Mouse (Mus musculus): Measurements from ENCODE around the gene Treml4. TPM values are rescaled to one million over a fixed set of nuclear protein-coding genes. Genes with fewer than 3 reads are reported as not detected.
A peak's percentile ranks its signal among the peaks of the same experiment; 100 is the strongest.

Treml4 gene
- polyA plus RNA-seq, 1 experiment from 2014 or later = 1.5 TPM

DNA sequence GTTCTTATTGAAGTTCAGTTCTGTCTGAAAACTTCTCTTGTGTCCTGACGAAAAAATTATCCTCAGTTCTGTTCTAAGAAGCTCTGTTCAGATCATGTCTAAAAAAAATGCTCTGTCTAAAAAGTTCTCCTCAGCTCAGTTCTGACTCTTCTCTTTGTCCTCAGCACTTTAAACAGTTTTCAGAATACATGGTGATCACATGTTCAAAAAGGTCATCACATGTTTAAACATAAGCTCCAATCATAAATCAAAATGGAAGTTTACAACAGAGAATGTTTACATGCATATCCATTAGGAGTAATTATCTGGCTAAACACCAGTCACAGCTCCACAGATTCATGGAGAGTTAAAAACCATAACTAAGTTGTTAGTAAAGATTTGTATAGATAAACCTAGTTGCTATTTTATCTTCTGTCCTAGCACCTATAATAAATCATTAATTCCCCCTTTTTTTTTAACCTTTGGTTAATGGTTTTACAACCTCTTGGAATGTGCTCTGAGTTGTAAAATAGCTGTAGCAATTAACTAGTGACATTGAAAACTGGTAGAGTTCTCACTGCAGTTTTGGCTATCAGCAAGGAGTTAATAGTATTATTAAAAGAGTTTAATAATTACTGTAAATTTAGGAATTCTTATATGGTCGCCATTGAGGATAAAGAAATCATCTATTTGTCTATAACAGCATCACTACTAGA, 2.7 kb downstream of the Treml4 start:
- peaks cover 10% of the 10 kb centered on the region for H3K4me1 ChIP-seq (replicated peaks; ENCODE audit: control insufficient read depth, insufficient read depth, low read length)
- peak overlapping the region; percentile 79 for H3K27ac ChIP-seq (ENCODE audit: low read depth)
- no peaks in the 10 kb centered on the region for H3K27me3 ChIP-seq (replicated peaks; ENCODE audit: control insufficient read depth, insufficient read depth, low read length)
- 0 out of 2 replicates have a peak overlapping the region, but pooled peaks have one; percentile 27 for H3K4me2 ChIP-seq (ENCODE audit: low read length)
- H3K9me3 ChIP-seq (ENCODE audit: control insufficient read depth, low read length) = no peaks in the 10 kb centered on the region
- WGBS = 6% methylated on average over 2 of the region's 2 CpGs
- H3K4me3 ChIP-seq (ENCODE audit: low read depth, low read length) = no peak overlapping the region
- ATAC-seq (replicated peaks; ENCODE audit: low FRiP score, low TSS enrichment, low read depth) (peak; percentile 55; the same call in 1 of the 2 replicates), DNase-seq (ENCODE audit: low spot score) (no peak)
- no peaks in the 10 kb centered on the region for H3K36me3 ChIP-seq (ENCODE audit: control insufficient read depth, insufficient read depth, low read length)
- no peak overlapping the region for H3K9ac ChIP-seq (ENCODE audit: low read length)

DNA sequence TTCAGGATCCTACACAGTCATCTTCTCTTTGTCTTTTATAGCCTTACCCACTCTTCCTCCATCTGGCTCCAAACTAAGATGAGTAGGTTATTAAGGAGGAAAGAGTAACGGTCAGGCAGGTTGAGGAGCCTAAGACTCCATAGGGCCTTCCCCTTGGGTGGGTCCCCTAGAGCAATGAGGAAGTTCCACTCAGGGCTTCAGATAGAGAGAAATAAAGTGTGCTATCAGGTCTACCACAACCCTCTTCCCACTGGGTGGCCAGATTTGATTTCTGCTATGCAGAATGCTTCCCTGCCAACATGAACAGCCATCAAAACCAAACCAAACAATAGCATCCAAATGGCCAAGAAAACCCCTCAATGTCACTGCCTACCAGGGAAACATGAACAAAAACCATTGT, 3.5 kb downstream of the Treml4 start:
- H3K27me3 ChIP-seq (replicated peaks; ENCODE audit: control insufficient read depth, insufficient read depth, low read length) = no peaks in the 10 kb centered on the region
- H3K9ac ChIP-seq (ENCODE audit: low read length) = no peak overlapping the region
- ATAC-seq (replicated peaks; ENCODE audit: low FRiP score, low TSS enrichment, low read depth) = no peak
- DNase-seq (ENCODE audit: low spot score) = no peak
- H3K36me3 ChIP-seq (ENCODE audit: control insufficient read depth, insufficient read depth, low read length) = no peaks in the 10 kb centered on the region
- no peak overlapping the region for H3K4me2 ChIP-seq (ENCODE audit: low read length)
- H3K4me3 ChIP-seq (ENCODE audit: low read depth, low read length) = no peak overlapping the region
- peaks cover 10% of the 10 kb centered on the region for H3K4me1 ChIP-seq (replicated peaks; ENCODE audit: control insufficient read depth, insufficient read depth, low read length)
- no peaks in the 10 kb centered on the region for H3K9me3 ChIP-seq (ENCODE audit: control insufficient read depth, low read length)
- no peak overlapping the region for H3K27ac ChIP-seq (ENCODE audit: low read depth)
- WGBS = 65% methylated on average over 1 of the region's 1 CpGs

DNA sequence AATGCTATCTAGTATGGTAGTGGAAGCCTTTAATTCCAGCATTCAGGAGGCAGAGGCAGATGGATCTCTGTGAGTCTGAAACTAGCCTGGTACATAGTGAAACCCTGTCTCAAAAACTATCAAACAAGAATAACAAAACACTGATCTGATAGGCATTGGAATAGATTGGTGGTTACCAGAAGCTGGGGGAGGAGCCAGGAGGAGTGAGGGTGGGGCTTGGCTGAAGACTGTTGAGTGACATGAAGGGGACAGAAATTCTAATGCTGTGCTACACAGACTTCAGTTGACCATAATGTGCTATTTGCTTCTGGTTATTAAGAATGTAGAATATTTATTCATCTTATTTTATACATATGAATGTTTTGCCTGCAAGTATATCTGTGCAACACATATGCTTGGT, 4.2 kb downstream of the Treml4 start:
- Histone ChIP-seq H3K9ac (ENCODE audit: low read length) (no peak overlapping the region), H3K4me2 (ENCODE audit: low read length) (no peak overlapping the region), H3K4me3 (ENCODE audit: low read depth, low read length) (no peak overlapping the region), H3K27ac (ENCODE audit: low read depth) (no peak overlapping the region), H3K4me1 (replicated peaks; ENCODE audit: control insufficient read depth, insufficient read depth, low read length) (peaks cover 10% of the 10 kb centered on the region), H3K27me3 (replicated peaks; ENCODE audit: control insufficient read depth, insufficient read depth, low read length) (no peaks in the 10 kb centered on the region), H3K36me3 (ENCODE audit: control insufficient read depth, insufficient read depth, low read length) (no peaks in the 10 kb centered on the region), H3K9me3 (ENCODE audit: control insufficient read depth, low read length) (no peaks in the 10 kb centered on the region)
- ATAC-seq (replicated peaks; ENCODE audit: low FRiP score, low TSS enrichment, low read depth) (no peak), DNase-seq (ENCODE audit: low spot score) (no peak)

DNA sequence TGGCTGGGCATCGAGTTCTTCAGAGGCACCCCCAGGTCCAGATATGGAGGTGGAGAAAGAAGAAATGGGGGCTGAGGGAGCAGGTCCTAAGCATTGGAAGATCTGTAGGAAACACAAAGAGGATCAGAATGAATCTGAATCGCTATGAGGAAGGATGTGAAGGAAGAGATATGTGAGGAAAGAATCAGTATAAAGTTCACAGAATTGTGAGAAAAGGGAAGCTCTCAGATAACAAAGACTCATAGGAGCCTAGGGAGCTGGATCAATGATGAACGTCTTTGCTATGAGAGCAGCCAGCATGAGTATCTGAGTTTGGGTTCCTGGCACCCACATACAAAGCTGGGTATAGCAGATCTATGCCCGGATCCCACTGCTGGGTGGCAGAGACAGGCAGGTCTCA, 5.7 kb downstream of the Treml4 start:
- H3K36me3 ChIP-seq (ENCODE audit: control insufficient read depth, insufficient read depth, low read length) = no peaks in the 10 kb centered on the region
- H3K9me3 ChIP-seq (ENCODE audit: control insufficient read depth, low read length) = no peaks in the 10 kb centered on the region
- 84% methylated on average over 4 of the region's 4 CpGs for WGBS
- H3K9ac ChIP-seq (ENCODE audit: low read length) = no peak overlapping the region
- H3K4me1 ChIP-seq (replicated peaks; ENCODE audit: control insufficient read depth, insufficient read depth, low read length) = peaks cover 10% of the 10 kb centered on the region
- no peaks in the 10 kb centered on the region for H3K27me3 ChIP-seq (replicated peaks; ENCODE audit: control insufficient read depth, insufficient read depth, low read length)
- no peak overlapping the region for H3K4me2 ChIP-seq (ENCODE audit: low read length)
- ATAC-seq (replicated peaks; ENCODE audit: low FRiP score, low TSS enrichment, low read depth) (no peak), DNase-seq (ENCODE audit: low spot score) (no peak)
- no peak overlapping the region for H3K4me3 ChIP-seq (ENCODE audit: low read depth, low read length)
- no peak overlapping the region for H3K27ac ChIP-seq (ENCODE audit: low read depth)

DNA sequence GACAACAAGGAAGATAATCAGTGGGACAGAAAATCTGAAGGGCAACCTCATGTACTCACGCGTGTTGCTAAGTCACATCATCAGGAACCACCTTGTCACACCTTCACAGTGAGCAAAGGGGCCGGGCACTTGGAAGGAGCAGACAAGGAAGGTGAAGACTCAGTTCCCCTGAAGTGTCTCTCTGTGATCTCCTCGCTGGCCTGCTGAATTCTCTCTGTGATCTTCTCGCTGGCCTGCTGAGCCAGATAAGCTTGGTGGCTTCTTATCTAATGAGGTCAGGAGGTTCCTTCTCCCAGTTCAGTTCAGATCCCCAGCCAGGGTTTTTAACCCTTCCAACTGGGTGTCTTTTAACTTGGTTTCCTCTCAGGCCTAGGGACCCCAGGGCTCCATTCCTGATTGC, 8.1 kb downstream of the Treml4 start:
- H3K4me2 ChIP-seq (ENCODE audit: low read length) = no peak overlapping the region

DNA sequence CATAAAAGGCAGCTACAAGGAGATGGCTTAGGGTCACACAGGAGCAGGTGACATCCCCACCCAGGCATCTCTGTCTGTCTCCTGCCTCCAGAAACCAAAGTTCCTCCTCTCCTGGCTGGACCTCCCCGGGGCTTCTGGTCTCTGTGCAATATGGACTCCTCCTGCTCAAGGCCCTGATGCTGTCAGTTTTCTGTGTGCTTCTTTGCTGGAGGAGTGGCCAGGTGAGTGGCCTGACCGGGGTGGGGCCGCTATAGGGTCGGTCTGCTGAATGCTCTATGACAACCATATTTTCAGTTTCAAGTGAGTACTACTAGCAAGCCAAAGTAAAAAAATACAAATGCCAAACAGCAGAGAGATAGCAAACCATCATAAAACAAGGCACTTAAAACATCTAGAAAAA, 8.5 kb downstream of the Treml4 start:
- DNase-seq (ENCODE audit: low spot score) (no peak), ATAC-seq (replicated peaks; ENCODE audit: low FRiP score, low TSS enrichment, low read depth) (peak; percentile 64; the same call in 1 of the 2 replicates)
- no peak overlapping the region for H3K27ac ChIP-seq (ENCODE audit: low read depth)
- H3K27me3 ChIP-seq (replicated peaks; ENCODE audit: control insufficient read depth, insufficient read depth, low read length) = no peaks in the 10 kb centered on the region
- no peak overlapping the region for H3K4me2 ChIP-seq (ENCODE audit: low read length)
- no peaks in the 10 kb centered on the region for H3K36me3 ChIP-seq (ENCODE audit: control insufficient read depth, insufficient read depth, low read length)
- H3K4me1 ChIP-seq (replicated peaks; ENCODE audit: control insufficient read depth, insufficient read depth, low read length) = no peaks in the 10 kb centered on the region
- H3K9ac ChIP-seq (ENCODE audit: low read length) = no peak overlapping the region
- WGBS = 77% methylated on average over 4 of the region's 4 CpGs
- H3K9me3 ChIP-seq (ENCODE audit: control insufficient read depth, low read length) = no peaks in the 10 kb centered on the region
- no peak overlapping the region for H3K4me3 ChIP-seq (ENCODE audit: low read depth, low read length)

More for the DNA sequence above, 8.1 kb downstream of the Treml4 start:
- Histone ChIP-seq H3K4me3 (ENCODE audit: low read depth, low read length) (no peak overlapping the region), H3K4me1 (replicated peaks; ENCODE audit: control insufficient read depth, insufficient read depth, low read length) (no peaks in the 10 kb centered on the region), H3K9me3 (ENCODE audit: control insufficient read depth, low read length) (no peaks in the 10 kb centered on the region), H3K36me3 (ENCODE audit: control insufficient read depth, insufficient read depth, low read length) (no peaks in the 10 kb centered on the region), H3K27ac (ENCODE audit: low read depth) (no peak overlapping the region), H3K27me3 (replicated peaks; ENCODE audit: control insufficient read depth, insufficient read depth, low read length) (no peaks in the 10 kb centered on the region), H3K9ac (ENCODE audit: low read length) (no peak overlapping the region)
- no peak; the same call in 1 of the 2 replicates for ATAC-seq (replicated peaks; ENCODE audit: low FRiP score, low TSS enrichment, low read depth)
- 58% methylated on average over 5 of the region's 5 CpGs for WGBS
- no peak for DNase-seq (ENCODE audit: low spot score)

DNA sequence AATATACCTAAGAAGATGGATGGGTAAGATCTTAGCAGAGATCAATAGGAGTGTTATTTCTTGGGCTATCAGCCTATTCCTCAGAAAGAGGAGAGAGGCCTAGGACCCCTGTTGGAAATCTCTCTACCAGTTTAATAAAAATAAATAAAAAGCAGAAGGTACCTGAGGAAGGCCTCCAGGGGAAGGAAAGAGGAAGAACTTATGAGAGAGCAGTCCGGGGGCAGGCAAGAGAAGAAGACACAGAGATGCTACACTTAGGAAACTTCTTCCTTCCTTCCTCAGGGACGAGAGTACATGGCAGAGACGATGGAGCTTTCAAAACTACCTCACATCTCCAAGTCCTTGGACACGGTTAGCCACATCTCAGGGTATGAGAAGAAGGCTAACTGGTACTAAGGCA, 10.0 kb downstream of the Treml4 start:
- no peak for ATAC-seq (replicated peaks; ENCODE audit: low FRiP score, low TSS enrichment, low read depth)
- H3K9ac ChIP-seq (ENCODE audit: low read length) = no peak overlapping the region
- H3K36me3 ChIP-seq (ENCODE audit: control insufficient read depth, insufficient read depth, low read length) = no peaks in the 10 kb centered on the region
- no peaks in the 10 kb centered on the region for H3K4me1 ChIP-seq (replicated peaks; ENCODE audit: control insufficient read depth, insufficient read depth, low read length)
- H3K27ac ChIP-seq (ENCODE audit: low read depth) = no peak overlapping the region
- no peak overlapping the region for H3K4me2 ChIP-seq (ENCODE audit: low read length)
- no peak overlapping the region for H3K4me3 ChIP-seq (ENCODE audit: low read depth, low read length)
- H3K9me3 ChIP-seq (ENCODE audit: control insufficient read depth, low read length) = no peaks in the 10 kb centered on the region
- no peak for DNase-seq (ENCODE audit: low spot score)
- H3K27me3 ChIP-seq (replicated peaks; ENCODE audit: control insufficient read depth, insufficient read depth, low read length) = no peaks in the 10 kb centered on the region
- WGBS = 91% methylated on average over 4 of the region's 4 CpGs

DNA sequence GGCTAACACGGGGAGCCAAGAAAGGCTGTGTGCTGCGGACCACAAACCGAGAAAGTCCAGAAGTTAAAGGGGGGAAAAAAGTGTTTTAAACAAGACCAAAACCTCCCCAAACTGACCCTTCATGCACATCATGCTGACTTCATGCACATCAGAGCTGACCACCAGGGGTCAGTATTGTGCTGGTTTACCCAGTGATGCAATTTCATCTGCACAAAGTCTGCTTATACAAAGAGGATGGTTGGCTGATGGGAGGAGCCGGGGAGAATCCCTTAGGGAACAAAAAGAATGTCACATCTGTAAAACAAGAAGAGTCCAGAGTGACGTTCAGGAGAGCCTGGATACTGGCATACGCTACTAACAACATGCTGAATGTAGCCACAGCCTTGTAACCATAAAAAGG, 10.8 kb downstream of the Treml4 start:
- ATAC-seq (replicated peaks; ENCODE audit: low FRiP score, low TSS enrichment, low read depth) (no peak; the same call in 1 of the 2 replicates), DNase-seq (ENCODE audit: low spot score) (peak; percentile 89)
- 39% methylated on average over 6 of the region's 6 CpGs for WGBS
- Histone ChIP-seq H3K27ac (ENCODE audit: low read depth) (no peak overlapping the region), H3K27me3 (replicated peaks; ENCODE audit: control insufficient read depth, insufficient read depth, low read length) (no peaks in the 10 kb centered on the region), H3K4me1 (replicated peaks; ENCODE audit: control insufficient read depth, insufficient read depth, low read length) (no peaks in the 10 kb centered on the region), H3K4me2 (ENCODE audit: low read length) (no peak overlapping the region), H3K9me3 (ENCODE audit: control insufficient read depth, low read length) (no peaks in the 10 kb centered on the region), H3K4me3 (ENCODE audit: low read depth, low read length) (no peak overlapping the region), H3K9ac (ENCODE audit: low read length) (no peak overlapping the region), H3K36me3 (ENCODE audit: control insufficient read depth, insufficient read depth, low read length) (no peaks in the 10 kb centered on the region)

DNA sequence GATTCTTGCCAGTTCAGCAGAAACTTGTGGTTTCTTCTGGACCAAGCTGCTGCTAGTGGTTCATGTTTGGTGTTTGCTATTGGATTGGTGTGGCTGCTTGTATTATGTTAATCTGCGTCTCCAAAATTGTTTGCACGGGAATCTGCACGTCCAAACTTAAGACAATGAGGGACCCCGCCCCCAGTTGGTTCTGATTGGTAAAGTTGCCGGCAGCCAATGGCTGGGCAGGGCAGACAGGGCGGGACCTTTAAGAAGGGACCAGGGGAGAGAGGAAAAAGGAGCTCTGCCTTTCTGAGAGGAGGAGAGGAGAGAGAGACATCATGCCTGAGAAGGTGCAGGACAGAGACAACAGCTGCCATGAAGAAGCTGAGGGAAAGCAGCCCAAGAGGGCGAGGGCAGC, 11.6 kb downstream of the Treml4 start:
- Histone ChIP-seq H3K4me2 (ENCODE audit: low read length) (no peak overlapping the region), H3K27me3 (replicated peaks; ENCODE audit: control insufficient read depth, insufficient read depth, low read length) (no peaks in the 10 kb centered on the region), H3K4me1 (replicated peaks; ENCODE audit: control insufficient read depth, insufficient read depth, low read length) (no peaks in the 10 kb centered on the region), H3K27ac (ENCODE audit: low read depth) (no peak overlapping the region), H3K4me3 (ENCODE audit: low read depth, low read length) (no peak overlapping the region), H3K36me3 (ENCODE audit: control insufficient read depth, insufficient read depth, low read length) (no peaks in the 10 kb centered on the region), H3K9ac (ENCODE audit: low read length) (no peak overlapping the region), H3K9me3 (ENCODE audit: control insufficient read depth, low read length) (no peaks in the 10 kb centered on the region)
- no peak for ATAC-seq (replicated peaks; ENCODE audit: low FRiP score, low TSS enrichment, low read depth)
- no peak for DNase-seq (ENCODE audit: low spot score)
- WGBS = 66% methylated on average over 7 of the region's 7 CpGs

Measured in intestine, embryonic 14.5 days (tissue).